Mouse (Mus musculus): ENCODE measurements around the gene Prkcg. TPM values are rescaled to one million over a fixed set of nuclear protein-coding genes. Genes with fewer than 3 reads are reported as not detected.

Prkcg gene
- 0.20 TPM for polyA plus RNA-seq (2017; shearing (Covaris generic))

DNA sequence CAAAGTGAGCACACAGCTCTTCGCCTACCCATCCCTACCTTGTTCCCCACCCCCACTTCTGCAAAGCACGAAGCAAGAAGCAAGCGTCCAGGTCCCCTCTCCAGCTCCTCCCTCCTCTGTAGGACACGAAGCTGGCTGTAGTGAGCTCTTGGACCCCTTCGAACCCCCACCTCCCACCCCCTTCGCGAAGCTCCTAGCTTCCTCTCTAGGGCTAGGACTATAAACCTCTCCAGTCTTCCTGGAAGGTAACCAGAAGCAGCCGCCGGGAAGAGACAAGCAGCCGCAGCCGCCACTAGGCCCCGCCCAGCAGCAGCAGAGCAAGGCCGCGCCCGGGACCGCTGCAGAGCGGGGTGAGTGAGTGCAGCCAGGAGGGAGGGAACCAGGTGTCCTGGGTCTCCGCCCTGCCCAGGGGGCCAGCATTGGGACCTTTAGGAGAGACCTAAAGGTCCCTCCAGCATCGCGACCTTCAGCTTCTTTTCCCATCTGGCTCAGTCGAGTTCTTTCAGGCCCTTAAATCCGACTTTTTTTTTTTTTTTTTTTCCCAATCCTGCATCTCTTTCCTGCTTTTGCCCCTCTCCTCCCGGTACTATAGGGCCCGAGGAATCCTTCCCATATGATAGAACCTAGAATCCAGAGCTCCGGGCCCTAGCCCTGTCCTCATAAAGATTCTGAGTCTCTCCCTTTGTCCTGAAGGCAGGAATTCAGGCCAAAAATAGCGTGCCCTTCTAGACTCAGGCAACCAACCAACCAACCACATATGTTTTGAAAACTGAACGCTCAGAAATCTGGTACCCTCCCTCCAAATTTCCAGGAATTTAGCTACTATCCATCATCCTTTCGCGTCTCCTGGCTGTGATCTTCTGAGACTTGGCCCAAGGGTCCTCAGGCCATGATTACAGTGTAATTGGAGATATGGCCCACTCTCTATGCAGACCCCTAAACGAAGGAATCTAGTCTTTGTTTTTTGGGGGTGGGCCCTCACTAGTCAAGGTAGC is at the start of gene Prkcg, which contains the start of gene Myadm:
Gene Prkcg, plus strand, starts transcription at position 204 of the 995 bp plus-strand sequence.
Gene Myadm, plus strand, starts transcription at position 105 of the 995 bp plus-strand sequence.

DNA sequence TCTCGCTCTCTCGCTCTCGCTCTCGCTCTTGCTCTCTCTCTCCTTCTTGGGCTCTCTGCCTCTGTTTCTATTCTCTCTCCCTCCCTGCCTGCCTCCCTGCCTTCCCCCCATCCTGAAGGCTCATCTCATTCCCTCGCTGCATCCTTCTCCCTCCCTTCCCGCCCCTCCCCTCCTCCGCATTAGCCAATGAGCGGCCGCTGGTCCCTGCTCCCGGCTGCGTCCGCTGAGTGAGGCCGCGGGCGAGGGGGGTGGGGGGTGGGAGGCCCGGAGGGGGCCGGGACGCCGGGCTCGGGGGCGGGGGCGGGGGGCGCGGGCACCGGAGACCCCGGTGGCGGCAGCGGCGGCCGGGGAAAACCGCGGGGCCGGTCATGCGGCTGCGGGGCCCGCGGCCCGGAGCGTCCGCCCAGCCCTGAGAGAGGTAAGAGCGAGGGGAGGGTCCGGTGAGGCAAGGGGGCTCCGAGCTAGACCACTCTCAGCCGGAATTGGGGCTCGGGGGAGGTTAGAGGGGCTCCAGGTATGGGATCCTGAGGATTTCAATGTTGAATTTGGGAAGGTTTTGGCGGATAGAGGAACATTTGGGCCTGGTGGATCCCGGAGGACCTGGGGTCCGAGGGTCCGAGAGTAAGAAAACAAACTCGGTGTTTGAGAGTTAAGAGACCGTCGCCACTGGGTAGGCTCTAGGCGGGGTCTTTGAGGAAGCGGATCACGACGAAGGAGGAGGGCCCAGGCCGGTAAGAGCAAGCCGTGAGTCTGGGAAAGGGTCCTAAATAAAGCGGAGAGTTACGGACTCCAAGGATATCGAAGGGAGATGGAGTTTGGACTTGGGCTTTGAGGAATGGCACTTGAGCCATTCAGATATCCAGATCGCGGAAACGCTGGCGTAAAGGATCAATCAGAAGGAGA is 43.9 kb downstream of the Prkcg start, which contains the start of gene Cacng7:
Gene Cacng7, plus strand, starts transcription at position 337 of the 903 bp plus-strand sequence.

Other genes with a start within 250 kb of the Prkcg start
- not detected for gene AU018091, start 120.0 kb upstream of the Prkcg start, polyA plus RNA-seq (2017; shearing (Covaris generic))
- 0.11 TPM for gene Nlrp12, start 39.4 kb upstream of the Prkcg start, polyA plus RNA-seq (2017; shearing (Covaris generic))
- gene Myadm, start 99 bp upstream of the Prkcg start, polyA plus RNA-seq (2017; shearing (Covaris generic)): 7.9 TPM
- gene Cacng7, start 43.8 kb downstream of the Prkcg start, polyA plus RNA-seq (2017; shearing (Covaris generic)): not detected
- not detected for gene Cacng8, start 101.5 kb downstream of the Prkcg start, polyA plus RNA-seq (2017; shearing (Covaris generic))
- not detected for gene Cacng6, start 135.0 kb downstream of the Prkcg start, polyA plus RNA-seq (2017; shearing (Covaris generic))
- not detected for gene Tarm1, start 213.4 kb downstream of the Prkcg start, polyA plus RNA-seq (2017; shearing (Covaris generic))

Data from effector memory CD4-positive, alpha-beta T cell, adult 5 months (primary cell).